Mouse (Mus musculus): ENCODE data around the gene BC024978. TPM values are rescaled to one million over a fixed set of nuclear protein-coding genes. Genes with fewer than 3 reads are reported as not detected.

BC024978 gene
- polyA plus RNA-seq, 1 experiment from 2014 or later = 4.0 TPM

DNA sequence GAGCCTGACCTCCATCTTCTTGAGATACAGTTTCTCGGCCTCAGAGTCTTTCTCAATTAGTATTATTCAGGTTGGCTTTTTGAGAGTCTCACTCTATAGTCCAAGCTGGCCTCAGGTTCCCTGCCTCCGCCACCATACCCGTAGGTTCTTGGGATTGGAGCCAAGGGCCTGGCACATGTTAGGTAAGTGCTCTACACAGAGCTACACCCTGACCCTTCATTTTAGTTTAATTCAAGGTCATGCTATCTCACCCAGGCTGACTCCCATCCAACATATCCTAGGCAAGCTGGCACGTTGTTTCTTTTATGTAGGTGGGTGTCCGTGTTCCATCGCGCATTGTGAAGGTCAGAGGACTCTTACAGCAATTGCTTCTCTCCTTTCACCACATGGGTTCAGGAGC, 20.7 kb upstream of the BC024978 start:
- no peak for DNase-seq (ENCODE audit: low spot score)

DNA sequence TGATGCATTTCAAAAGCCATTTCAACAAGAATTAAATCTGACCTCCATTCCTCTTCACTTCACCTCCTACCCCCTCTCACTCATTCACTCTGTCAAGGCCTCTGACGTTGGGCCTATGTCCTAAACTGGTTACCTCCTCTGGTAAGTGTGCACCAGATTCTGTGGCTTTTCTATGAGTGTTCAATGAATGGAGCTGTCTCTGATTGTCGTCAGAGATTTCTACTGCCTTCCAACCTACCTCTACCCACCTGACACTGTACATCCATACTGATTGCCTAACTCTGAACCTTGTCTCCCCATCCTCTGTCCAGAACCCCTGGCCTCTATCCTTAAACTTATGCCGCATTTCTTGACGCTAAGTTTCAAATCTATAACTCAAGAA, 17.6 kb upstream of the BC024978 start:
- no peak for DNase-seq (ENCODE audit: low spot score)

- peak; percentile 99 for DNase-seq (ENCODE audit: low spot score)
These were observed 17.0 kb upstream of the BC024978 start, which contains the start of gene Rab4b for GRCm38 (mm10) chr7:27178324-27179216. TSS of gene Rab4b (minus strand) at chr7:27178896.

DNA sequence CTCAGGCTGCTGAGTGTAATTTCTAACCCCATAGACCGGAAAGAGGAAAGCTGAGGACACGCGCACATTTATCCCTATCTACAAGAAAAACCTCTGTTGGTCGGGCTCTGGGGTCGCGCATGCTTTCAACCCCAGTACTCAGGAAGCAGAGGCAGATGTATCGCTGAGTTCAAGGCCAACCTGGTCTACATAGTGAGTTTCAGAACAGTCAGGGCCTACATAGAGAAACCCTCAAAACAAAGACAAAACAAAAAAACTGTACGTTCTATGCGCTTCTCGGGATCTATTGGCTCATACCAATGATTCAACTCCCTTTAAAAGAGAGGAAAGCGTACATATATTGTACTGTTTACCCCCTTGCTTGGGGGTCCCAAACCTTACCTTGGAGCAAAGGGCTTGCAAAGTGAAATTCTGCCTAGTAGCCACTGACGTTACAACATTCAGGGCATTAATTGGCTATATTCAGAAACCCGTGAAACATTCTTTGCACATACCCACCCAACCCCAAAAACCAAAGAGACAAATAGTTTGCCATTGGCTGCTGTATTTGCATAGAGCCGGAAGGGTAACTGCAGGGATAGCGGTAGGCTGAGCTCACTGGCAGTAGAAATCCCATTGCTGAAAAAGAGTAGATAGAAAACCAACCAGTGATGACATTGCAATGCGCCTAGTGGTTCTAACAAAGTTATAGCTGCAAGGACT, 16.2 kb upstream of the BC024978 start:
- DNase-seq (ENCODE audit: low spot score) = no peak

DNA sequence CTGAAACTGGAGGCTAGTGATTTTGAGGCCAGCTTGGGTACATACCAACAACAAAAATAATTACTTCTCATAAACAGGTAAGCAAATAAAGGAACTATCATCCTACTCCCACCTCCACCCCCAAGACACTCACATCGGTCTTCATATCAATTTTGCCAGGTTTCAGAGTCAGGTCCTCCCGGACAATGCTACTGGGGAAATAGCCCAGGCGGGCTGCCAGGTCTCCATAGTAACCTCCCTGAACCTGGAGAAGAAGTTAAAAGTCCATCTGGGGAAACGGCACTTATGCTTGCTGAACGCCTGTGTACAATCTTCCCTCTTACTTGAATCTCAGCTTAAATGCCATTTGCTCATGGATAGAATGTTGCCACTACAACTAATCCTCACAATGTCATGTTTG, 15.5 kb upstream of the BC024978 start:
- DNase-seq (ENCODE audit: low spot score) = no peak

DNA sequence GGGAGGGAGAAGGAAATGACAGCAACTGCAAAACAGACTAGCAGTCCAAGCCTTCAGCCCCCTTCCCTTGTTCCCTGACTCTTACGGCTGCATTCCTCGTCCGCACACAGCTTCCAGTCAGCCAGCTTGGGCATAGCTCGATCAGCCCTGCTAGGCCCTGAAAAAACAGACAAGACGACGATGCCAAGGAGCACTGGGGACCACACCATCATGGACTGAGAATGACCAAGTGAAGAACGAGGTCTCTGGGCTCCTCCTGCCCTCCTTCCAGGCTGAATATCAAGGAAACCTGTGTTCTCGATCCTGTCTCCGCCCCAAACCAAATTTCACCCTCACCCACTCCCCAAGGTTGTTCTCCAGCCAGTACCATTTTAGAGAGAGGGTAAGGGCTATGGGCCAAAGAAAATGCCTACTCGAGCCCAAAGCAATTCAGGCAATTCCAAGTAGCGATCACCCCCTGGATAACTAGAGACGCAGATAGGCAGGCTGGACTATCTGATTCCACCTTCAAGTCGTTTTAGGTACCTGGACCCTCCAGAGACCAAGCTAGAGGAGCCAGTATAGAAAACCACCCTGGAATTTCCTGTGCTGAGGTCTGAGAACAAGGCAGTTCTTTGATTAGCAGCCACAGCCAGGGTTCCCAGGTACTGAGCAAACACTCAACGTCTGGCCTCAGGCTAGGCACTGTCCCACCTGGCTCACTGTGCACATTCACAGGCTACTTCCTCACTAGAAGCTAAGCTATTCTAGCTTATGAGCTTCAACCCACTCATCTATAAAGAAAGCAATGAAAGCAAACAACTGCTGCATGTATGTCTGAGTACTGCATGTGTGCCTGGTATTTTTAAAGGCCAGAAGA, 14.5 kb upstream of the BC024978 start, which contains the start of the genes Gm21983 and Mia:
TSS of gene Gm21983 (minus strand) at position 250 of the 859 bp plus-strand sequence.
TSS of gene Mia (minus strand) at position 321 of the 859 bp plus-strand sequence.
- DNase-seq (ENCODE audit: low spot score) = no peak

DNA sequence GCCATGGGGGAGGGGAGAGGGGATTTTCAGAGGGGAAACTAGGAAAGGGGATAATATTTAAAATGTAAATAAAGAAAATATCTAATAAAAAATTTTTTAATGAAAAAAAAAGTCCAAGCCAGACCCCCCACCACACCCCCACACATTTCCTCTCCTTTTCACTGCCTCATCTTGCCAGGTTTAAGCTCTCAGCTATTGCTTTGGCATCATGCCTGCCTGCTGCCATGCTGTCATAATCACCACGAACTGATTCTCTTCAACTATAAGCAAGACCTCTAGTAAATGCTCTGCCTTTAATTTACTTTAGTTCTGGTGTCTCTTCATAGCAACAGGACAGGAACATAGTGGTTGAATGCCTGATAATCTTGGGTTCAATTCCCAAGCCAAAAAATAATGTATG, 13.1 kb upstream of the BC024978 start:
- DNase-seq (ENCODE audit: low spot score) = no peak

DNA sequence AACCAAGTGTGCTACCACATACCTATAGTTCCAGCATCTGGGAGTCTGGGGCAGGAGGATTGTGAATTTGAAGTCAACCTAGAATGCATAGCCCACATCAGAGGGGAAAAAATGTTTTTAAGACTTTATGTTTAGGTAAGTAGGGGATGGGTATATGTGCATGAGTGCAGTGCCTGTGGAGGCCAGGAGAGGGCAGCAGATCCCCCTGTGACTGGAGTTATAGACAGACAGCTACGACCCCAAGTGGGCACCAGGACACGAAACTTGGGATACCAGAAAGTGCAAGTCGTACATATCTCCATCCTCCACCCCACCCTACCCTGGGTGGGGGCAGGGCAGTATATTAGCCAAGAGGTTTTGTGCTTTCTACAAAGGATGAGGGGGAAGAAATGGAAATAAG, 10.6 kb upstream of the BC024978 start:
- peak; percentile 64 for DNase-seq (ENCODE audit: low spot score)

DNA sequence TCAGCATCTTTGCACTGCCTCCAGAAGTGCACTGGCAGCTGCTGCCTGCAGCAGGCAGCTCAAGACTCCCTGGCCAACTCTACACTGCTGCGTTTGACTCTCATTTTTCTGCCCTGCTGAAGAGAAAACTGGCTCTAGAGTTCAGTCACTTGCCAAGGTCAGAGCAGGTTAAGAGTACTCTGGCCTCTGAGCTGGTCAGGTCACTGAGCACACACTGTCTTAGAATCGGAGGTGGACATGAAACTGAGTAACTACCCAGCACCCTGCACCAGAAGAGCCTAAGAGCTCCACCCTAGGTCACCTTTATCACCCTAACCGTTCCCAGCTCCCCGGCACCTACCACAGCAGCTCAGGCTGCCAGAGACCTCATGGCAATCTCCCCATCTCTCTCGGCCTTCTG, 9.6 kb upstream of the BC024978 start:
- DNase-seq (ENCODE audit: low spot score) = no peak

DNA sequence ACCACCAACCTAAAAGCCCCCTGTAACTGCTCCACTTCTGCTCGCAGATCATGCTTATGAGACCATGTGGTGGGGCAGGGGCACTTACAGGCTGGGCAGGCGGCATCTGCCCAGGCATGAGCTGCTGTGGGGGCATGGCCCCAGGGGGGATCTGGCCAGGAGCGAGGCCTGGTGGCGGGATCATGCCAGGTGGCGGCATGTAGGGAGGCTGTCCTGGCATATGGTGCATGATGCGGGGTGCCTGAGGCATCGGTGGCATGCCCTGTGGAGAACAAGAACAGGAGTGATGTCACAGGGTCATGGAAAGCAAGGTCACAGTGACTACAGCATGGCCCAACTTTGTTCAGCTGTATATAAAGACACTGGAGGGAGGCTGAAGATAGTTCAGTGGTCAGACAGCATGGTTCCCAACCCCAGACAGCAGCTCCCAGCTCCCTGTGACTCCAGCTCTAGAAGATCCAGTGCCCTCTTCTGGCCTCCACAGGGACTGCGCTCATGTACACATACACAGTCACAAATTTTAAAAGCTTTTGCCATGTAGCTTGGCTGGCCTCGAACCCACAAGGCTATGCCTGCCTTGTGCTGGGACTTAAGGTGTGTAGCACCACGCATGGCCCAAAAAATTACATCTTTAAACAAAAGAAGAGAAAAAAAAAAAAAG, 6.2 kb upstream of the BC024978 start:
- no peak for DNase-seq (ENCODE audit: low spot score)

- DNase-seq (ENCODE audit: low spot score) = no peak
These were observed 3.1 kb upstream of the BC024978 start for GRCm38 (mm10) chr7:27192434-27192833.

GRCm38 (mm10) chr7:27193731-27194130, 1.9 kb upstream of the BC024978 start:
- DNase-seq (ENCODE audit: low spot score) = no peak

GRCm38 (mm10) chr7:27197136-27197535, 1.6 kb downstream of the BC024978 start:
- DNase-seq (ENCODE audit: low spot score) = no peak

DNA sequence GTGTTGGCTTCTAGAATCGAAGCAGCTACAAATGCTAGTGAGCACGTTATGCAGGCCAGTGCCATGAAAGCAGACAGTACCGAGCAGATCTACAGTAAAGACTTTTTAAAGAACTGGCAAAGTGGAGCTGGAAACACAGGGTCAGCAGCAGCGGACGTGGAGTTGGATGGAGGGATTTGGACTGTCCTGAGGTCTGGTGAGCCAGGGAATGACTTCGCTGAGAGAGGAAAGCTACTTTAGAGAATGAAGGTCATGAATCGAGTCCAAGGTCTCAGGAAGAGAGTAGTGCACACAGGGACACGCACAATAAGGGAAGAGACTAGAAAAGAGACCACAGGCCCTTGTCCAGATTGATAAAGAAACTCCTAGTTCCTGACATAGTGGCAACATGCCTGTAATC, 2.1 kb downstream of the BC024978 start:
- DNase-seq (ENCODE audit: low spot score) = no peak

DNA sequence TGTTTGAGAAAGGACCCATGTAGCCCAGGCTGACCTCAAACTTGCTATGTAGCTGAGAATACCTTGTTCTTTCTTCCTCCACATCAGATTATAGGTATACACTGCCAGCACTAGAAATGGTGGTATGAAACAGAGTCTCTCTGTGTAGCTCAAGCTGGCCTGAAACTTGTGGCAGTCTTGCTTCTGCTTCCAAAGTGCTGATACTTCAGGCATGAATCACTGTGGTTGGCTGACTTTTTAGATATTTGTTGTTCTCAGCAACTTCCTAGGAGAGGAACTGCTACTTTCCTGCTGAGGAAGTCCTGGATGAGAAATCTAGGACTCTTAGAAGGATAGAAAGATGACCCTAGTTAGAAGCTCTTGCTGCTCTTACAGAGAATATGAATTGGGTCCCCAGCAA, 2.8 kb downstream of the BC024978 start:
- DNase-seq (ENCODE audit: low spot score) = no peak

DNA sequence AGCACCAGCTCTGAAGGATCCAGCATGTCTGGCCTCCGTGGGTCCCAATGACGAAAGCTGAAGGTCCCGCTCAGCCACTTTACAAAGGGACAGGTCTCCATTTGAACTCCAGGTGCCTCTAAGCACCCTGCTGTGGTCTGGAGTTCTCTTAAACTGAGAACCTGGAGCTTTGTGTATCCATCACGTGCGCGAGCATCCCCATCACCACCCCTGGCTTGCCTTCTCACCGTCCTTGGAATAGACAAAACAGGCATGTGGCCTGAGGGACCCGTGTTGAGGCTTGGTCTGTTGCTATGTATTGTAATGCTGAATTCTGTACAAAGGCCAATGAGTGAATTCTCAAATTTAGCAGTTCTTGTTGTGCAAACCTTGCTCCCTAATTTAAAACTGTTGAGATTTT, 3.2 kb downstream of the BC024978 start:
- no peak for DNase-seq (ENCODE audit: low spot score)

GRCm38 (mm10) chr7:27203730-27204449, 8.3 kb downstream of the BC024978 start:
- no peak for DNase-seq (ENCODE audit: low spot score)

DNA sequence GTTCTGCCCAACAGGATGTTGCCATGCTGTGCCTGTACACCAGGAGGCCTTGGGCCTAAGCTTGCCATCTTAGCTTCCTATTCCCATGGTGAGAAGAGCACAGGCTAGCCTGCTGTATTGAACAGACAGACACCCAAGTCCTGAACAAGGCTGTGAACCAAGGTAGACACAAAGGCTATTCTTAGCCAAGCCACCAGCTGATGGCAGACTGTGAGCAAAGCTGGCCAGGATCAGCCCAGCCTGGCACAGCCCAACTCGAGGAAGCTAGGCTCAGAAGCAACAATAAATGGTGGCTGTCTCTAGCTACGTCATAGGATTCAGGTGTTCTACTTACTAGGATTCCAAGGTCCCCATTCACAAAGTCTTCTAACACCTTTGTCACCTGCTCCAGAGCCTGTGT, 17.0 kb downstream of the BC024978 start:
- no peak for DNase-seq (ENCODE audit: low spot score)

GRCm38 (mm10) chr7:27218586-27218985, 23.0 kb downstream of the BC024978 start:
- DNase-seq (ENCODE audit: low spot score) = no peak

GRCm38 (mm10) chr7:27219937-27220336, 24.4 kb downstream of the BC024978 start:
- DNase-seq (ENCODE audit: low spot score) = no peak
